Mouse (Mus musculus) splenic B cell, adult 2 months (primary cell): Measurements from ENCODE around the gene Zfp979.
"Not testable (repeated sequence)": the region's sequence is repeated elsewhere in the genome, so short reads cannot be mapped to it uniquely, and the experiment has no call there.

Source experiments
- DNase-seq: peaks from one replicate; pipeline ENCODE4 v3.0.0-alpha.2; 2011; ENCODE audit warnings: low read depth, low spot score
- H3K27me3 ChIP-seq: 2 replicates; pipeline ENCODE4 v1.6.1; 2012; ENCODE audit warnings: mild to moderate bottlenecking, low read length, moderate library complexity, mixed read lengths; ENCODE audit not compliant: control insufficient read depth, poor library complexity, insufficient read depth, severe bottlenecking
- H3K36me3 ChIP-seq: 2 replicates; pipeline ENCODE4 v1.6.1; 2012; ENCODE audit warnings: mild to moderate bottlenecking, low read length, moderate library complexity, mixed read lengths; ENCODE audit not compliant: control insufficient read depth, poor library complexity, insufficient read depth, severe bottlenecking

Gene Zfp979

DNA sequence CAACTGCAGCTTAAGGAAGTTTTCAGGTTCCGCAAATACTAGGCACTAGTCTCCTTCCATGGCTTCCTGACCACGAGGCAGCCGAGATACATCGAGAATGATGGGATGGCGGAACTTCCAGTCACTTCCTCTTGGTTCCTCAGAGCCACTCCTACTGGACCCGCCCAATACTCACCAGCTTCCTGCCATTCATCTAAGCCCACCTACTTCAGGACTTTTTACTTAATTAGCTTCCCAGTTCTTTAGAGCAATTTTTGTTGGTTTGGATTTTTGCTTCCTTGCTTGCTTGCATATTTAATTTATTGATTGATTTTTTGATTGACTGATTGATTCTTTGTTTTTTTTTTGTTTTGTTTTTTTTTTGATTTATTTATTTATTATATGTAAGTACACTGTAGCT, at the start of gene Zfp979:
Gene Zfp979 (minus strand): TSS at position 101 of the 400 bp plus-strand sequence.
- DNase-seq, H3K36me3 ChIP-seq, H3K27me3 ChIP-seq: not testable (repeated sequence)

DNA sequence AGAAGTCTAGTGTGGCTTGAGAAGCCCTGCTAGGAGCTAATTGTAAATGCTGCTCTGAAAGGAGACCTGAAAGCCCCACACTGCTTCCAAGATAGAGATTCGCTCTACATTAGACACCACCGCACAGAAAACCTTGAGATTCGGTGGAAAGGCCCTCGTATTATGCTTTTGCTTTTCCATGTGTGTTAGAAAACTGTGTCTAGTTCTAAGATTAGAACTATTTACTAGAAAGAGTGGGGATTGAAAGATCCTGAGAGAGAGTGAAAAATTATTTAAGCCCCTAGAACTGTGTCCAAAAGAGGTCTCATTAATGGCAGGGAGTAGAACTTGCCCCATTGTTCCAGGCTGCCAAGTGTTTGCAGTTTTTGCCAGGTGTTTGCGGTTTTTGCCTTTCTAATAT, 12.9 kb upstream of the Zfp979 start:
- H3K27me3 ChIP-seq, H3K36me3 ChIP-seq, DNase-seq: not testable (repeated sequence)

DNA sequence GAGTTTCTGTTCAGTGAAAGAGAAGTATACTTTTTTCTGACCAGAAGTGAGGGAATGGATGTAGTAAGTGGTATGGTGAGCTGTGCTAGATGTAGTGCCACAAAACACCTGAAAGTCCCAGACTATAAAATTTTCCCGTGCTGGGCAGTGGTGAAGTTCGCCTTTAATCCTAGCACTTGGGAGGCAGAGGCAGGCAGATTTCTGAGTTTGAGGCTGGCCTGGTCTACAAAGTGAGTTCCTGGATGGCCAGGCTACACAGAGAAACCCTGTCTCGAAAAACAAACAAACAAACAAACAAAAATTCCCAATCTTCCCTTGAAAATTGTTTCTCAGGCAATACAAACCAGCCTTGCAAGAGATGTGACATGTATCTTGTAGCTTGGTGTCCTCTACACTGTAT, 5.1 kb upstream of the Zfp979 start:
- not testable (repeated sequence) for DNase-seq, H3K36me3 ChIP-seq, H3K27me3 ChIP-seq

DNA sequence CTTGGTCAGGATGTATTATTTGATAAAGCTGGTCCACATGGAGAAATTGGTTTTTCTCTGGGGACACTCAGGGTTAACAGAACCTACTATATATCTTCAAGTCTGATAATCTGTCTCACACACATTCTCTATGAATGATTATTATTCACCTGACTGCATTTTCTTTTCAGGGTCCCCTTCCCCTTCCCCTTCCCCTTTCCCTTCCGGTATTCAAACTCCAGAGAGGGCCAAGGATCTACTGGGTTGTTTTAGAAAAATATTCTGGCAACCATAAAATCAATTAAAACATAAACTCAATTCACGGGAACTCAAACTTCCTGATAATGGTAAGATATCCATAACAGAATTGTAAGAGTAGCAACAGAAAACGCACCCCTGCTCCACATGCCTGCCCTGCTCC, 381 bp downstream of the Zfp979 start:
- not testable (repeated sequence) for H3K27me3 ChIP-seq, DNase-seq, H3K36me3 ChIP-seq

GRCm38 (mm10) chr4:147633818-147634262, 8.5 kb downstream of the Zfp979 start:
- not testable (repeated sequence) for H3K36me3 ChIP-seq, H3K27me3 ChIP-seq, DNase-seq

GRCm38 (mm10) chr4:147606511-147606910, 35.8 kb downstream of the Zfp979 start:
- not testable (repeated sequence) for H3K36me3 ChIP-seq, H3K27me3 ChIP-seq, DNase-seq

GRCm38 (mm10) chr4:147605521-147605920, 36.8 kb downstream of the Zfp979 start:
- H3K27me3 ChIP-seq: no peaks in the 10 kb centered on the region
- DNase-seq: no peak

DNA sequence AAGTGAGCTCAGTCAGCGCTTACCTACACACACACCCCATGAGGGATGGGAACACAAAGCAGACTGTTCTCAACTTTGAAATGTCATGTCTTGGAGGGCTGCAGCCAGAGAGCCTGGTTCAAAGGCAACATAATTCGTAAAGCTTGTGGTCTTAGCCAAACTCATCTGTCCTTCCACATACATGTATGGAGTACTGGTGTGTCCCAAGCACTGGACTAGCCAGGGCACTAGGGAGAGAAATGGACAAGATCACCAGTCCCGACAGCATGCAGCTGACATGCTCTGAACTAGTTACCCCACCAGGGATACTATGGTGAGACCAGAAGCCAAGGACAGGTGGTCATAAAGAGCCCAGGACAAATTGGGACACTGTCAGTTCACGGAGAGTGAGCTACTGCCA, 38.5 kb downstream of the Zfp979 start:
- no peaks in the 10 kb centered on the region for H3K36me3 ChIP-seq
- H3K27me3 ChIP-seq: no peaks in the 10 kb centered on the region
- DNase-seq: no peak

More at GRCm38 (mm10) chr4:147605521-147605920, 36.8 kb downstream of the Zfp979 start:
- no peaks in the 10 kb centered on the region for H3K36me3 ChIP-seq

GRCm38 (mm10) chr4:147601881-147602280, 40.4 kb downstream of the Zfp979 start:
- Histone ChIP-seq H3K36me3 (no peaks in the 10 kb centered on the region), H3K27me3 (no peaks in the 10 kb centered on the region)
- no peak for DNase-seq

DNA sequence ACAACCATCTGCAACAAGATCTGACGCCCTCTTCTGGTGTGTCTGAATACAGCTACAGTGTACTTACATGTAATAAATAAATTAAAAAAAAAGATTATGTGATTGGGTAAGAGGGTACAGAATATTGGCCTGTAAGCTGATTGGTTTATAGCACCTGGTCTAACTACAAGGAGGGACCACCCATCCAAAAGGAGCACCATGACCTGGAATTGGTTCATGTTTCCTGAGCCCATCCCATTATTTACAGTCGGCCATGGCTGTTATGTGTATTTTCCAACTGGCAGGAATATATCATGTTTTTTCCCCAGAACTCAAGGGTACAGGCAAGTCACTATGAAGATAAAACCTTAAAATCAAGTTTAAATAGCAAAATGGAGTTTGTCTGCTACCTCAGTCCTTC, 43.5 kb downstream of the Zfp979 start:
- no peak for DNase-seq
- Histone ChIP-seq H3K27me3 (no peaks in the 10 kb centered on the region), H3K36me3 (no peaks in the 10 kb centered on the region)

DNA sequence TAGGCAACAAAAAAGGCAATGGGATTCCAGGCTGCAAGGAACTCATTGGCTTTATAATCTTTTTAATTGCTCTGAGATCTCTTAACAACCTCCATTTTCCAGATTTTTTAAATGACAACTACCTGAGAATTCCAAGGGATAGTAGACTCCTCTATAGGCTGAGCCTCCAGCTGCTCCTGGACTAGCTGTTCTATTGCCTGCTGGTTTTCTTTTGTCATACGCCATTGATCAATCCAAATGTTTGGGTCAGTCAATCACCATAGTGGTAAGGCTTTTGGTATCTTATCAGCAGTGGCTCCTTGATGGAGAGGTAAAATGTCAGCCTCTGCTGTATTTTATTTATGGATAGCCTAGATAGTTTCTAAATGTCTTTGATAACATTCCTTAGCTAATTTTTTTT, 44.6 kb downstream of the Zfp979 start:
- H3K27me3 ChIP-seq: no peaks in the 10 kb centered on the region
- DNase-seq: no peak
- H3K36me3 ChIP-seq: no peaks in the 10 kb centered on the region

GRCm38 (mm10) chr4:147594630-147595029, 47.7 kb downstream of the Zfp979 start:
- H3K27me3 ChIP-seq, DNase-seq, H3K36me3 ChIP-seq: not testable (repeated sequence)

DNA sequence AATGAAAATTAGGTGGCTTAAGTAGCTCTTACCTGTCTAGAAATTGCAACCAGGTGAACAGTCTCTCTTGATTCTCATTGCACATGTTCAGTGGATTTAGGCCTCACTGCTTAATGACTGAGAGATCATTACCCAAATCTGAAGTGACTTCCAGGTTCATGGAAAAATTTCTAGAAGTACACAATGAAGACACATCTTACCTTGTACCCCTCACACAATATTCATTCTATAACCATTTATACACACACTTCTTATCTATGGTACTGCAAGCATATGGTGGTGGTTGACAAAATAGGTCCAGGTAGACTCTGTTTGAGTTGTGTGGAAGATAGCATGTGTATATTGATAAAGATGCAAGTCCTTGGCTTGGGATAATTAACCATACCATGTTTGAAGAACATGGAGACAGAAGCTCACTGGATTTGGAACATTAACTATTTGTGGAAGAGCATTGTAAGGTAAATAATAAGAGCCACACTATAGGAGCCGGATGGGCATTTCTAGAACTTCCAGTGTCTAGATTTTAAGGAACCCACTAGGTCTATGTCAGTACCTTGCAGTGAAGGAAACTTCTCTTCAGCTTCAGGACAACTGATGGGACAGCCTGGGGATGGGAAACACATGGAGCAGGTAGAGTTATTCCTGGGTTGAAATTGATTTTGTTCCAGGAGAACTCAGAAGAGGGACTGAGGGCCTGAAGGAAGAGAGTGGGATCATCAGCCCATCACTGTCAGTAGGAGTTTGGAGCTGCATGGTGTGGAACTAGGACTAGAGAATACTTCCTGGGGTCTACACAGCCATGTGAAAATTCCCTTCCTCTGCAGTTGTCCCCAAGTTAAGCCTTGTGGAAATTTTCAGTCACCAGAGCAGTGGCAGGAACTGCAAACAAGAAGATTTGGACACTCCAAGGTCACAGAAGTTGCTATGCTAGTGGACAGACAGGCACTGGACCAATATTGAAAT, 55.5 kb downstream of the Zfp979 start:
- no peaks in the 10 kb centered on the region for H3K36me3 ChIP-seq
- no peak for DNase-seq
- H3K27me3 ChIP-seq: no peaks in the 10 kb centered on the region

GRCm38 (mm10) chr4:147579371-147579770, 62.9 kb downstream of the Zfp979 start:
- H3K27me3 ChIP-seq, DNase-seq, H3K36me3 ChIP-seq: not testable (repeated sequence)

DNA sequence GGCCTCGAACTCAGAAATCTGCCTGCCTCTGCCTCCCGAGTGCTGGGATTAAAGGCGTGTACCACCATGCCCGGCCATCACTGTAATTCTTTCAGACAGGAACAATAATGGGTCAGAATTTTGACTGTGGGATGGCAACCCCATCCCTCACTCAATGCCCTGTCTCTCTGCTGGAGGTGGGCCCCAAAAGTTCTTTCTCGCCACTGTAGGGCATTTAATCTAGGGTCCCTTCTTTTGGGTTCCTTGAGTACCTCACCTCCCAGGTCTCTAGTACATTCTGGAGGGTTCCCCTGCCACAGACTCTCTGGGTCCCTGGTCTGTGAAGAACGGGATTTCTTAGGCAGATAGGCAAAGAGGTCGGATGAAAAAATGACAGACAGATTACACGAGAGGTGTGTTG, 71.2 kb downstream of the Zfp979 start:
- not testable (repeated sequence) for H3K36me3 ChIP-seq, DNase-seq, H3K27me3 ChIP-seq
